Mouse (Mus musculus) forebrain, embryonic 13.5 days (tissue): ENCODE results near the gene Atp2a1. TPM values are rescaled to one million over a fixed set of nuclear protein-coding genes. Genes with fewer than 3 reads are reported as not detected.
A peak's percentile ranks its signal among the peaks of the same experiment; 100 is the strongest.

Experiments
- ATAC-seq: fragments of 200-750 bp; cut with Nextera tagmentation; 2 replicates; pipeline ENCODE4 v1.8.0; 2017
- H3K27ac ChIP-seq: fragments of 300-500 bp; sonication (generic); 2 replicates; pipeline ENCODE4 v1.5.1; 2015; ENCODE audit warnings: inconsistent platforms, mild to moderate bottlenecking, moderate library complexity
- H3K27me3 ChIP-seq: fragments of 300-500 bp; sonication (generic); 2 replicates; pipeline ENCODE4 v1.6.1; 2015; ENCODE audit warnings: mild to moderate bottlenecking, inconsistent platforms
- H3K36me3 ChIP-seq: fragments of 300-500 bp; sonication (generic); 2 replicates; pipeline ENCODE4 v1.6.1; 2015; ENCODE audit warnings: mild to moderate bottlenecking, inconsistent platforms; ENCODE audit not compliant: poor library complexity, severe bottlenecking
- H3K4me1 ChIP-seq: fragments of 300-500 bp; sonication (generic); 2 replicates; pipeline ENCODE4 v1.6.1; 2015; ENCODE audit warnings: inconsistent platforms
- H3K4me2 ChIP-seq: fragments of 300-500 bp; sonication (generic); 2 replicates; pipeline ENCODE4 v1.6.1; 2015; ENCODE audit warnings: inconsistent platforms, mild to moderate bottlenecking, moderate library complexity
- H3K4me3 ChIP-seq: fragments of 300-500 bp; sonication (generic); 2 replicates; pipeline ENCODE4 v1.5.1; 2015; ENCODE audit warnings: mild to moderate bottlenecking, inconsistent platforms
- H3K9ac ChIP-seq: fragments of 300-500 bp; sonication (generic); 2 replicates; pipeline ENCODE4 v1.6.1; 2015; ENCODE audit warnings: mild to moderate bottlenecking, inconsistent platforms
- H3K9me3 ChIP-seq: fragments of 300-500 bp; sonication (generic); replicated peaks from 2 replicates; pipeline ENCODE4 v1.6.1; 2016; ENCODE audit warnings: inconsistent platforms
- WGBS: fragments of 180-500 bp; shearing (Covaris S2); methylation state at CpG from one replicate; pipeline ENCODE4 v1.1.7; 2015; 5-methylcytosine and 5-hydroxymethylcytosine counted together
- polyA plus RNA-seq: library from polyadenylated mRNA; unstranded; fragments of >200 nt; fragmentation: Nextera tagmentation; extraction: Ambion mirVana; gene quantifications from 2 replicates; pipeline ENCODE4 v1.2.1, GENCODE M21; 2015

Atp2a1 gene
- polyA plus RNA-seq, 1 experiment from 2014 or later: 0.32 TPM

- ATAC-seq: no peak
- WGBS: 93% methylated on average over 5 of the region's 5 CpGs
- Histone ChIP-seq H3K9me3 (no peaks in the 10 kb centered on the region), H3K27ac (no peak overlapping the region), H3K27me3 (no peaks in the 10 kb centered on the region), H3K4me3 (no peak overlapping the region), H3K4me1 (peaks cover 24% of the 10 kb centered on the region), H3K4me2 (no peak overlapping the region), H3K9ac (no peak overlapping the region), H3K36me3 (peaks cover 68% of the 10 kb centered on the region)
Measured at GRCm38 (mm10) chr7:126471361-126471760, 8.5 kb upstream of the Atp2a1 start.

DNA sequence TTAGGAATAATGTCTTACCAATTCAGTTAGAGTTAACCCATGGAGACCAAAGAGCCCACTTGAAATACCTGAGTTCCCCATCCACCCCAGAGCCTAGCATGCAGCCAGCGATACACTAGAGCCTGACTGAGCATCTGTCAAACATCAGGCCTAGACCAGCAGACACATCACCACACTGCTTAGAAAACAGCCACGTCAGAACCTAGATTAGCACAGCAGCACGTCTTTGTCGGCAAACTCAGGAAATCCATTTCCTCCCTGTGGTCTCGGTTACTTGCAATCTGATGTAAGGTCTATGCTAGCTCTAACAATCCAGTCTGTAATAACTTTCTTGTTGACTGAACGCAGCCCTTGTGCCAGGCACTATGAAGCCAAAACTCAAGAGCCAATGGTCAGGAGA, 7.2 kb upstream of the Atp2a1 start:
- H3K9ac ChIP-seq: no peak overlapping the region
- no peaks in the 10 kb centered on the region for H3K27me3 ChIP-seq
- H3K4me3 ChIP-seq: no peak overlapping the region
- no peak for ATAC-seq
- peaks cover 73% of the 10 kb centered on the region for H3K36me3 ChIP-seq
- H3K27ac ChIP-seq: no peak overlapping the region
- H3K4me1 ChIP-seq: peaks cover 18% of the 10 kb centered on the region
- no peaks in the 10 kb centered on the region for H3K9me3 ChIP-seq
- WGBS: 91% methylated on average over 6 of the region's 6 CpGs
- H3K4me2 ChIP-seq: no peak overlapping the region

DNA sequence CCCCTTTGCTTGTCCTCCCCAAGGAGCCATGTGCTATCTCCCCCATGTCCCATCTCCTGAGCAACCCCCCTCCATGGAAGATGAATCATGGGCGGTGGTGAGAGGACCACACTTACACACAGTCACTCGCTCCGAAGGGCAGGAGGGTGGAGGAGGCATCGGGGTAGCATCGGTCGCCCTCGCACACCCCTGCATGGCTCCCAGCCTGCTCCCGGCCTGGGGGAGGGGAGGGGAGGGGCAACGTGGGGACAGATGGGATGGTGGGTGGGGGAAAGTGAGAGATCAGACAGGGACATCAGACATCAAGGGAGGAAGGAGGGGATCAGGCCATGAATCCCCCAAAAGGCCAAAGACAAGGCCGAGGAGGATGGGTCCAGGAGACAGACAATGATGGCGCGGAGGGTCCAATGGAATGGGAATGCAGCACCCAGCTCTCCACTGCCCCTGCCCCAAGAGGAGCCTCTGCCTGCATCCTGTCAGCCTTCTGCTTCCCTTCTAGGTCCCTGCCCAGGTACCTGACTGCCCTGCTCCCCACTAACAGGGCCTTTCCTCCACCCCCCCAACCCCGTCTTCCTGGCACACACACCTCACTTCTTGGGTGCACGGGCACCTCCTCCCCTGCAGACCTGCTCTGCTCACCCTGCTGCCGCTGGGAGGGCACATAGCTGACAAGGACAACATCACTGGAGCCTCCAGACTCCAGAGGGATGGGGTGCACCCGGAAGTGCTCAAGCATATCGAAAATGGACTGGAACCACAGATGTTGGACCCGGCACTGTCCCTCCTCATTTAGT, 5.1 kb upstream of the Atp2a1 start:
- H3K27ac ChIP-seq: no peak overlapping the region
- H3K4me1 ChIP-seq: peaks cover 4% of the 10 kb centered on the region
- H3K4me2 ChIP-seq: no peak overlapping the region
- no peaks in the 10 kb centered on the region for H3K27me3 ChIP-seq
- H3K36me3 ChIP-seq: peaks cover 71% of the 10 kb centered on the region
- H3K4me3 ChIP-seq: no peak overlapping the region
- no peaks in the 10 kb centered on the region for H3K9me3 ChIP-seq
- H3K9ac ChIP-seq: no peak overlapping the region
- no peak for ATAC-seq
- 94% methylated on average over 17 of the region's 18 CpGs for WGBS

DNA sequence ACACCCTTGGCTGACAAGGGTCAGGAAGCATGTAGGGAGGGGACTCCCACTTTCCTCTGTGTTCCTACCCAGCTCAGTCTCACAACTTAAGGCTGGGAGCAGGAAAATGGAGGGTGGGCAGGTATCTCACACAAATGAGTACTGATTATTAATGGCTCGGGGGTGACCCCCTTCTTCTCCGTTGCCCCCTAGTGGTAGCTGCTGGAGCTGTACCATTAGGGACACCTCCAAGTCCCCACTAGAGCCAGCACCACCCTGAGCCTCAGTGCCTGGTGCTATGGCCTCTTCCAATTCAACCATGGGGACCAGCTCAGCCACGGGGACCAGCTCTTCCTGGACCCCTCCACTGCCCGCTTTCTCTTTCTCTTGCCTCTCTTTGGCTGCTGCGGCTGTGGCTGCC, 4.4 kb upstream of the Atp2a1 start:
- H3K4me3 ChIP-seq: no peak overlapping the region
- H3K27ac ChIP-seq: no peak overlapping the region

GRCm38 (mm10) chr7:126466707-126467106, 3.8 kb upstream of the Atp2a1 start:
- peaks cover 58% of the 10 kb centered on the region for H3K36me3 ChIP-seq
- H3K4me1 ChIP-seq: no peaks in the 10 kb centered on the region
- no peak overlapping the region for H3K4me3 ChIP-seq
- 92% methylated on average over 5 of the region's 5 CpGs for WGBS
- H3K27me3 ChIP-seq: no peaks in the 10 kb centered on the region
- ATAC-seq: no peak
- H3K27ac ChIP-seq: no peak overlapping the region
- no peak overlapping the region for H3K9ac ChIP-seq
- no peak overlapping the region for H3K4me2 ChIP-seq
- H3K9me3 ChIP-seq: no peaks in the 10 kb centered on the region

More for the DNA sequence above, 4.4 kb upstream of the Atp2a1 start:
- Histone ChIP-seq H3K9ac (no peak overlapping the region), H3K9me3 (no peaks in the 10 kb centered on the region), H3K4me1 (no peaks in the 10 kb centered on the region), H3K27me3 (no peaks in the 10 kb centered on the region), H3K4me2 (no peak overlapping the region), H3K36me3 (peaks cover 64% of the 10 kb centered on the region)
- WGBS: 67% methylated on average over 5 of the region's 5 CpGs
- ATAC-seq: 0 out of 2 replicates have a peak, but pooled peaks have one; percentile 21

DNA sequence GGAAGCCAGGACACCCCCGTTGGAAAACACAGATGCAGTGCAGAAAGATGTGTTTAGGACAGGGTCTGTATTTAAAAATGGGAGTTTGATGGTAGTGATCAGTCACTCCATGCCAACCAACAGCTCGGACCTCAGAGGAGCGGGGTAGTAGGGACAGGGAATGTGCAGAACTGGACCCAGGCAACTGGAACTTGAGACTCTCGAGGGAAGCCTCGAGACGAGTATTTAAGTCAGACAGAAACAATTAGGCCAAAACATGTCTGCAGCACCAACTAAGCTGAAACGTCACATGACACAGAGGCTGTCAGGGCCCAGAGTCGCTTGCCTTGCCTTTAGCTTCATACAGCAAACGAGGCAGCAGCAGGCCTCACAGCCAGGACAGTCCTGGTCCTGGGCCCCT, 3.2 kb upstream of the Atp2a1 start:
- H3K27me3 ChIP-seq: no peaks in the 10 kb centered on the region
- H3K36me3 ChIP-seq: peaks cover 52% of the 10 kb centered on the region
- 78% methylated on average over 9 of the region's 9 CpGs for WGBS
- H3K4me2 ChIP-seq: no peak overlapping the region
- no peaks in the 10 kb centered on the region for H3K4me1 ChIP-seq
- no peaks in the 10 kb centered on the region for H3K9me3 ChIP-seq
- no peak overlapping the region for H3K4me3 ChIP-seq
- H3K9ac ChIP-seq: no peak overlapping the region
- no peak for ATAC-seq
- no peak overlapping the region for H3K27ac ChIP-seq

- WGBS: 59% methylated on average over 7 of the region's 7 CpGs
- ATAC-seq: no peak
- H3K27me3 ChIP-seq: no peaks in the 10 kb centered on the region
Measured at GRCm38 (mm10) chr7:126465246-126466030, 2.5 kb upstream of the Atp2a1 start.

DNA sequence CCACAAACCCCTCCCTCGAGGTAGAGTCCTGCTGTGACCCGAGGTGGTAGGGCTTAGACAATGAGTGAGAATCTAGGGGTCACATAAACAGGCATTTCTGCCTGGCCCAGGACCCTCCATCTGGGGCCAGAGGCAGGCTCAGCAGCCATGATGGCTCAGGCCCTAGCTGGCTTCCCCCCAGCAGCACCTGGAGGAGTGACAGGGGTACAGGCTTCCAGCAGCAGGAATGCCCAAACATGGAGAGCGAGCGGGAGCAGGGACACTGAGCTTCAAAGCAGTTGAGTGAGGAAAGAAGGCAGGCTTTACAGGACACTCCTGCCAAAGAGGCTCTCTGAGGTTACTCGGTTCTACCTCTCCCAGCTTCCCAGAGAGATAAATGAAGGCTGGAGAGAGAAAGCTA, 1.9 kb upstream of the Atp2a1 start:
- Histone ChIP-seq H3K27ac (no peak overlapping the region), H3K36me3 (peaks cover 39% of the 10 kb centered on the region), H3K4me2 (no peak overlapping the region), H3K9ac (no peak overlapping the region), H3K4me1 (no peaks in the 10 kb centered on the region), H3K27me3 (no peaks in the 10 kb centered on the region), H3K9me3 (no peaks in the 10 kb centered on the region), H3K4me3 (no peak overlapping the region)
- WGBS: 37% methylated on average over 5 of the region's 5 CpGs
- ATAC-seq: no peak

More at GRCm38 (mm10) chr7:126465246-126466030, 2.5 kb upstream of the Atp2a1 start:
- no peak overlapping the region; the same call in 1 of the 2 replicates for H3K27ac ChIP-seq
- no peak overlapping the region for H3K9ac ChIP-seq
- H3K4me3 ChIP-seq: no peak overlapping the region
- no peaks in the 10 kb centered on the region for H3K9me3 ChIP-seq
- H3K4me2 ChIP-seq: no peak overlapping the region
- peaks cover 45% of the 10 kb centered on the region for H3K36me3 ChIP-seq
- no peaks in the 10 kb centered on the region for H3K4me1 ChIP-seq

- no peak overlapping the region for H3K4me3 ChIP-seq
- H3K27me3 ChIP-seq: no peaks in the 10 kb centered on the region
- no peaks in the 10 kb centered on the region for H3K9me3 ChIP-seq
- H3K9ac ChIP-seq: no peak overlapping the region
- H3K4me1 ChIP-seq: no peaks in the 10 kb centered on the region
- no peak overlapping the region for H3K27ac ChIP-seq
- ATAC-seq: no peak
- H3K36me3 ChIP-seq: peaks cover 32% of the 10 kb centered on the region
- no peak overlapping the region for H3K4me2 ChIP-seq
- 53% methylated on average over 4 of the region's 4 CpGs for WGBS
Measured at GRCm38 (mm10) chr7:126464121-126464520, 1.2 kb upstream of the Atp2a1 start.

- WGBS: 59% methylated on average over 4 of the region's 4 CpGs
- no peak overlapping the region for H3K27ac ChIP-seq
- ATAC-seq: no peak
Measured at GRCm38 (mm10) chr7:126463547-126463946, 639 bp upstream of the Atp2a1 start.

GRCm38 (mm10) chr7:126461626-126462025, 1.3 kb downstream of the Atp2a1 start:
- Histone ChIP-seq H3K4me2 (no peak overlapping the region), H3K4me1 (no peaks in the 10 kb centered on the region), H3K4me3 (no peak overlapping the region), H3K36me3 (peaks cover 7% of the 10 kb centered on the region; the same call in 1 of the 2 replicates), H3K9me3 (no peaks in the 10 kb centered on the region), H3K27ac (no peak overlapping the region), H3K27me3 (no peaks in the 10 kb centered on the region), H3K9ac (no peak overlapping the region; the same call in 1 of the 2 replicates)
- no peak for ATAC-seq
- WGBS: 69% methylated on average over 3 of the region's 3 CpGs

More at GRCm38 (mm10) chr7:126463547-126463946, 639 bp upstream of the Atp2a1 start:
- Histone ChIP-seq H3K4me2 (no peak overlapping the region), H3K27me3 (no peaks in the 10 kb centered on the region), H3K4me3 (no peak overlapping the region), H3K9ac (no peak overlapping the region), H3K9me3 (no peaks in the 10 kb centered on the region), H3K4me1 (no peaks in the 10 kb centered on the region), H3K36me3 (peaks cover 27% of the 10 kb centered on the region)

DNA sequence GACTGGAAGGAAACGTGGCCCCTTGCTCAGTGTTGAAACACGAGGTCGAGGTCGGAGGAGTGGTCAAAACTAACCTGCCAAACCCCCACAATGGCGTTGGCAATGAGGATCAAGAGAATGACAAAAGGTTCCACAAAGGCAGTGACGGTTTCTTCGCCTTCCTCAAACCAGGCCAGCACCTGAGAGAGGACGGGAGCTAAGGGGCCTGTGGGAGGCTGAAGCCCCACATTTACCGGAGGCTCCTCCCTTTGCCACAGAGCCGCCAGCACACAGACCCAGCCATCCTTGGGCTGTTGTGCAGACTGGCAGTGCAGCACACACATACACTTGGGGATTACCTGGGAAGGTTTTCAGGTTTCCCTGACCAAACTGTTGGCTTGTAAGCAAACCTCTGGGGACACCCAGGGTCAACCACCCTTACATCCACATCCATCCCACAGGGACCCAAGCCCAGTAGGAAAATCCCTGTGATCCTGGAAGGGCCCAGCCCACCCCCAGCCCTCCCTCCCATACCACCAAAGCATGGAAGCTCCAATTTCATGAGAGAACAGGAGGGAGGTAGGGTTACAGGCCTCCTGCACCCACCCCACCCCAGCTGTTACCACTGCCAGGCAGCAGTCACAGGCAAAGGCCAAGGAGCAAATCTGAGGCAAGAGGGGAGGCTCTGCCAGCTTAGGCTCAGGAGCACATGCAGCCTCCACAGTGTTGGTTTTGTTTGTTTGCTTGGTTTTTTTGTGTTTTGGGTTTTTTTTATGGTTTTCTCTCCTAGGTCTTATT, 2.1 kb downstream of the Atp2a1 start:
- Histone ChIP-seq H3K27ac (no peak overlapping the region), H3K9ac (no peak overlapping the region), H3K4me2 (no peak overlapping the region), H3K36me3 (no peaks in the 10 kb centered on the region), H3K9me3 (no peaks in the 10 kb centered on the region), H3K27me3 (no peaks in the 10 kb centered on the region), H3K4me3 (no peak overlapping the region), H3K4me1 (no peaks in the 10 kb centered on the region)
- no peak for ATAC-seq
- 50% methylated on average over 10 of the region's 10 CpGs for WGBS
